Mouse (Mus musculus) kidney, postnatal 0 days (tissue): ENCODE data around the gene Pih1d2. TPM values are rescaled to one million over a fixed set of nuclear protein-coding genes. Genes with fewer than 3 reads are reported as not detected.

Experiments used
- ATAC-seq: fragments of 200-750 bp; cut with Nextera tagmentation; replicated peaks from 2 replicates; pipeline ENCODE4 v1.8.0; 2017; ENCODE audit warnings: low read depth, moderate number of reproducible peaks, moderate TSS enrichment, moderate library complexity; ENCODE audit not compliant: low FRiP score
- DNase-seq: peaks from one replicate; pipeline ENCODE4 v3.0.0-alpha.2; 2016; ENCODE audit warnings: low spot score
- H3K27ac ChIP-seq: fragments of 300-500 bp; sonication (generic); 2 replicates; pipeline ENCODE4 v1.5.1; 2014; ENCODE audit warnings: mild to moderate bottlenecking
- H3K27me3 ChIP-seq: fragments of 300-500 bp; sonication (generic); 2 replicates; pipeline ENCODE4 v1.6.1; 2014; ENCODE audit warnings: low read length, mixed read lengths; ENCODE audit not compliant: insufficient read depth
- H3K36me3 ChIP-seq: fragments of 300-500 bp; sonication (generic); 2 replicates; pipeline ENCODE4 v1.6.1; 2014; ENCODE audit warnings: low read length, mixed read lengths; ENCODE audit not compliant: insufficient read depth
- H3K4me1 ChIP-seq: fragments of 300-500 bp; sonication (generic); replicated peaks from 2 replicates; pipeline ENCODE4 v1.6.1; 2014; ENCODE audit warnings: antibody characterized with exemption, low read length, mixed read lengths; ENCODE audit not compliant: insufficient read depth
- H3K4me2 ChIP-seq: fragments of 300-500 bp; sonication (generic); 2 replicates; pipeline ENCODE4 v1.6.1; 2014; ENCODE audit warnings: mild to moderate bottlenecking, low read length, moderate library complexity, mixed read lengths
- H3K4me3 ChIP-seq: fragments of 300-500 bp; sonication (generic); replicated peaks from 2 replicates; pipeline ENCODE4 v1.5.1; 2014; ENCODE audit warnings: low read depth, low read length
- H3K9ac ChIP-seq: fragments of 300-500 bp; sonication (generic); 2 replicates; pipeline ENCODE4 v1.6.1; 2014; ENCODE audit warnings: low read depth, low read length
- H3K9me3 ChIP-seq: fragments of 300-500 bp; sonication (generic); replicated peaks from 2 replicates; pipeline ENCODE4 v1.6.1; 2016; ENCODE audit warnings: low read length, inconsistent platforms, mixed read lengths
- CTCF ChIP-seq: IDR thresholded peaks from 2 replicates; pipeline ENCODE4 v1.5.1; 2016; ENCODE audit warnings: antibody characterized with exemption, low read depth, mild to moderate bottlenecking, moderate library complexity
- WGBS: fragments of 180-500 bp; shearing (Covaris S2); extraction: QIAGEN DNeasy Blood & Tissue Kit; methylation state at CpG from one replicate; pipeline ENCODE4 v1.1.7; 2014; 5-methylcytosine and 5-hydroxymethylcytosine counted together
- polyA plus RNA-seq: library from polyadenylated mRNA; unstranded; fragments of >200 nt; fragmentation: Nextera tagmentation; extraction: Ambion mirVana; gene quantifications from 2 replicates; pipeline ENCODE4 v1.2.1, GENCODE M21; 2015

The Pih1d2 gene
- polyA plus RNA-seq, 1 experiment from 2014 or later: 7.1 TPM

DNA sequence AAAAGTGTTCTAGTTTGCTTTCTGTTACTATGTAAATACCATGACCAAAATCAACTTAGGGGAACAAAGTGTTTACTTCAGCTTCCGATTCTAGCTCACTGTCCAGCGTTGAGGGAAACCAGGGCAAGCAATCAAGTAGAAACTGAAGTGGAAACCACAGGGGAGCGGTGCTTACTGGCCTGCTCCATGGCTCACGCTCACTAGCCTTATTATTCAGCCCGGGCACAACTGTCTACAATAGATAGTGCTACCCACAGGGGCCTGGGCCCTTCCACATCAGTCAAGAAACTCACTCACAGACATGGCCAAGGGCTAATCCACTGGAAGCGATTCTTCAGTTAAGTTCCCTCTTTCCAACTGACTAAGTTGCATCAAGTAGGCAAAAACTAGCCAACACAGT, 15.6 kb upstream of the Pih1d2 start:
- H3K27me3 ChIP-seq: no peaks in the 10 kb centered on the region
- no peak overlapping the region for H3K27ac ChIP-seq
- no peak for TF ChIP-seq CTCF
- peak overlapping the region; percentile 69; the same call in 1 of the 2 replicates for H3K4me2 ChIP-seq
- no peak overlapping the region for H3K9ac ChIP-seq
- 89% methylated on average over 6 of the region's 6 CpGs for WGBS
- ATAC-seq (no peak), DNase-seq (no peak)
- H3K36me3 ChIP-seq: peaks cover 23% of the 10 kb centered on the region
- H3K4me1 ChIP-seq: peaks cover 14% of the 10 kb centered on the region
- no peaks in the 10 kb centered on the region for H3K9me3 ChIP-seq
- no peak overlapping the region for H3K4me3 ChIP-seq

DNA sequence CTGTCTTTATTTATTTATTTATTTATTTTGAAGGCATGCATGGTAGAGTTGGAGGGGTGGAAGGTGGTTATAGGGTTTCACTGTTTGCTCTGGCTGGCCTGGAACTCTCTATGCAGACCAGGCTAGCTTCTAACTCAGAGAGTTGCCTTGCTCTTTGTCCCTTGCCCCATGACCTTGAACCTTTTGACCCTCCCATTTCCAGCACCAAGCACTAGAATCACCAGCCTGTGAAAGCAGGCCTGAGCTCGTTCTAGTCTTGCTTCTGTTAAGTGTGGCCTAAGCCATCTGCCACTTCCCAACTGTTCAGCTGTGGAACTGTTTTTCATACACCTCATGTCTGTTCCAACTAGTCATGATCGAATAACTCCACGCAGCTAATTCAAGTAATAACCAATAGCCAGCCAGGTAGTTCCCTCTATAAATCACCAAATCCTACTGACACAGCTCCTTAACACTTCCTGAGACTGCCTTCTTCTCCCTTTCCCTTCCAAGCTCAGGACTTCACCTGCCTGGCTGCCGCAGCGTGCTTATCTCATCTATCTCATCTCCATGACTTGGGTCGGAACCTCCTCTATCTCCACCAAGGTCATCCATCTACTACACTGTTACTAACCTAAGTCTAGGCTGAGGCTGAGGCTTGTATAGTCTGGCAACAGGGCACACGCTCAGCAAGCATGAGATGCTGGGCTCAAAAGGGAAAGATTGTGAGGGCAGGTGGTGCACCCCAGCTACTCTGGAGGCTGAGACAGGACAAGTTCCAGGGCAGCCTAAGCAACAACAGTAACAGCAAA, 14.9 kb upstream of the Pih1d2 start:
- Histone ChIP-seq H3K27me3 (no peaks in the 10 kb centered on the region), H3K4me2 (peak overlapping the region; percentile 69), H3K27ac (peak overlapping the region; percentile 87; the same call in 1 of the 2 replicates), H3K4me3 (peak overlapping the region; percentile 69), H3K9me3 (no peaks in the 10 kb centered on the region), H3K9ac (peak overlapping the region; percentile 67; the same call in 1 of the 2 replicates), H3K4me1 (peaks cover 14% of the 10 kb centered on the region), H3K36me3 (peaks cover 17% of the 10 kb centered on the region)
- no peak for DNase-seq
- no peak for TF ChIP-seq CTCF
- WGBS: 77% methylated on average over 7 of the region's 7 CpGs
- no peak for ATAC-seq

- H3K27me3 ChIP-seq: no peaks in the 10 kb centered on the region
- peak; percentile 98 for DNase-seq
- no peak for TF ChIP-seq CTCF
- peaks cover 14% of the 10 kb centered on the region for H3K4me1 ChIP-seq
- peak within 1 kb of the TSS; percentile 69 for H3K4me2 ChIP-seq
- H3K9me3 ChIP-seq: no peaks in the 10 kb centered on the region
- peak within 1 kb of the TSS; percentile 87 for H3K27ac ChIP-seq
- ATAC-seq: peak; percentile 96
- H3K4me3 ChIP-seq: peak within 1 kb of the TSS; percentile 69
- peak within 1 kb of the TSS; percentile 74 for H3K9ac ChIP-seq
- H3K36me3 ChIP-seq: peaks cover 14% of the 10 kb centered on the region
- under 1% methylated on average over 48 of the region's 48 CpGs for WGBS
Measured at GRCm38 (mm10) chr9:50603189-50603997, 13.7 kb upstream of the Pih1d2 start, which contains the start of the genes Sdhd and Timm8b. TSS of gene Sdhd (minus strand) at chr9:50603812. TSS of gene Timm8b (plus strand) at chr9:50603910.

GRCm38 (mm10) chr9:50603998-50604324, 13.2 kb upstream of the Pih1d2 start:
- H3K4me3 ChIP-seq: peak overlapping the region; percentile 69
- under 1% methylated on average over 24 of the region's 24 CpGs for WGBS
- peak overlapping the region; percentile 87 for H3K27ac ChIP-seq
- H3K9me3 ChIP-seq: no peaks in the 10 kb centered on the region
- peaks cover 13% of the 10 kb centered on the region for H3K36me3 ChIP-seq
- peaks cover 14% of the 10 kb centered on the region for H3K4me1 ChIP-seq
- peak; percentile 58 for TF ChIP-seq CTCF
- peak; percentile 86 for ATAC-seq
- no peak for DNase-seq
- peak overlapping the region; percentile 69 for H3K4me2 ChIP-seq
- H3K9ac ChIP-seq: peak overlapping the region; percentile 74
- no peaks in the 10 kb centered on the region for H3K27me3 ChIP-seq

DNA sequence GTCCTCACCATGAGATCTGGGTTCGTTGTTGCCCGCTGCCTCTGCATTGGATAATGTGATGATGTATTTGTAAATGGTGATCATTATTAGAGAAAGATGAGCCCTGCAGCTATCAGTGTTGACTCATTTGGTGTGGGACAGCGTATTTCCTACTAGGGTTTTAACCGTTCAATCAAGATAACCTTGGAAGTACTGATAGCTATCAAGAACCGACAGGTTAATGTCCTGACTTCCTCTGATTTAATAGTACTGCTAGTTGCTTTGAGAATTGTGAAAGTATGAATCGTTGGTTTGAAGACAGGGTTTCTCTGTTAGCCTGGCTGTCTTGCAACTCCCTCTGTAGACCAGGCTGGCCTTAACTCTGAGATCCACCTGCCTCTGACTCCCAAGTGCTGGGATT, 12.8 kb upstream of the Pih1d2 start:
- Histone ChIP-seq H3K4me3 (peak overlapping the region; percentile 69), H3K36me3 (peaks cover 13% of the 10 kb centered on the region; the same call in 1 of the 2 replicates), H3K4me2 (peak overlapping the region; percentile 69), H3K9ac (peak overlapping the region; percentile 74), H3K9me3 (no peaks in the 10 kb centered on the region), H3K27me3 (no peaks in the 10 kb centered on the region), H3K4me1 (peaks cover 14% of the 10 kb centered on the region), H3K27ac (peak overlapping the region; percentile 87)
- WGBS: under 1% methylated on average over 6 of the region's 6 CpGs
- DNase-seq (peak; percentile 18), ATAC-seq (no peak)
- TF ChIP-seq CTCF: no peak

GRCm38 (mm10) chr9:50612115-50612514, 5.0 kb upstream of the Pih1d2 start:
- no peak overlapping the region for H3K4me3 ChIP-seq
- no peak overlapping the region for H3K9ac ChIP-seq
- no peaks in the 10 kb centered on the region for H3K9me3 ChIP-seq
- H3K27ac ChIP-seq: no peak overlapping the region
- H3K4me2 ChIP-seq: no peak overlapping the region
- no peak for ATAC-seq
- H3K27me3 ChIP-seq: no peaks in the 10 kb centered on the region
- TF ChIP-seq CTCF: no peak
- 87% methylated on average over 4 of the region's 4 CpGs for whole genome bisulfite sequencing
- peaks cover 30% of the 10 kb centered on the region for H3K36me3 ChIP-seq
- H3K4me1 ChIP-seq: peaks cover 6% of the 10 kb centered on the region; the same call in 1 of the 2 replicates
- no peak for DNase-seq
